Mouse (Mus musculus) layer of hippocampus, postnatal 14 days (tissue): ENCODE data around the gene Prkag1. TPM values are rescaled to one million over a fixed set of nuclear protein-coding genes. Genes with fewer than 3 reads are reported as not detected.

Experiments used
- DNase-seq, 2 experiments: peaks; one replicate each; pipeline ENCODE4 v3.0.0; 2021 to 2022; ENCODE audit warnings: low spot score in 2 of 2, mixed read lengths in 1 of 2
- total RNA-seq, 2 experiments: library from RNA; stranded (reverse); gene quantifications; 2 replicates each; pipeline ENCODE4 v1.2.3; 2021

Prkag1 gene
- total RNA-seq, 2 experiments from 2014 or later = 44.5 to 46.2 TPM

DNA sequence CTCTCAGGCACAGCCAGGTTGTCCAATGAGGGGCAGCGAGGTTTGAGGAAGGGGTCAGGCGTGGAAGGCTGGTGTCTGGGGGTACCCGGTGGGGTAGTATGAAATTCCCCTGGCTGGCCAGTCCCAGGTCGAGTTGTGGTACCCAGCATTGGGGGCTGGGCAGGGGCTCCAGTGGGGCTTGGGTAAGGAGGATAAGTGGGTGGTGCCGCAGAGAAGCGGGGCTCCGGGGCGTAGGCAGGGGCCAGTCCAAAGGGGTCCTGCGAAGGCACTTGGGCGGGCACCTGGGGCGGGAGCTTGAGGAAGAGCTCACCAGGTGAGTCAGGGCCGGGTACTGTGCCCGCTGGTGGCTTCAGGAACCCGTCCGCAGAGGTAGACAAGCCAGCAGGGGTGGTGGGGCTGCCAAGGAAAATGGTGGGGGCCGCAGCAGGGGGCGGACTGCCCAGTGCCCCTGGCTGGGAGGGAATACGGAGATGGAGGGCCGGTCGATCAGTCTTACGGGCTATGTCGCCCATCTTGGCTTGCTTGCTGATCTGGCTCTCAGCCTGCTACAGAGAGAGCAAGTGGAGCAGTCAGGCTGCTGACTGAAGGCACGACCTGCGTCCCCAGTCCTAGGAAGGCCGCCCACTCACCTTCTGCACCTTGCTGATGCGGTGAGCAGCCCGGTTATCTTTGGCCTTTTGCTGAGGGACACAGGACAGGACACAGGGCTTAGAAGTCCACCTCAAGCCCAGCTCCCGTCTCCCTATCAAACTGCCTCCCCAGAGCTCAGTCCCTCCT, 22.0 kb upstream of the Prkag1 start:
- DNase-seq = no peak

DNA sequence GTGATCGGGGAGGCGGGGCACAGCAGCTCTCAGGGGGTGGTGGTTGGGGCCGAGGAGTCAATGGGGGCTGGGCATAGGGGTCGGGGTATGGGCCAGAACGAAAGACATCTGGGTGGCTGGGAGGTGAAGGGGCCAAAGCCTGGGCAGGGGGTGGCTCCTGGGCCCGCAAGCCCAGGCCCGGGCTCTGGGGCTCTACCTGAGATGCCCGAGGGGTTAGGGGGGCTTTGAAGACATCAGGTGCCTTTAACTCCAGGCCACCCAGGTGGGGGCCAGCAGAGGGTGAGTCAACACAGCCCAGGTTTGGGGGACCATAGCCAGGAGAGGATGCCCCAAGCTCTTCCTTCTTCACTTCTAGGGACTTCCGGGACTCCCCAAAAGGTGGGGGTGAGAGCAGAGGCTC, 21.4 kb upstream of the Prkag1 start:
- no peak for DNase-seq

DNA sequence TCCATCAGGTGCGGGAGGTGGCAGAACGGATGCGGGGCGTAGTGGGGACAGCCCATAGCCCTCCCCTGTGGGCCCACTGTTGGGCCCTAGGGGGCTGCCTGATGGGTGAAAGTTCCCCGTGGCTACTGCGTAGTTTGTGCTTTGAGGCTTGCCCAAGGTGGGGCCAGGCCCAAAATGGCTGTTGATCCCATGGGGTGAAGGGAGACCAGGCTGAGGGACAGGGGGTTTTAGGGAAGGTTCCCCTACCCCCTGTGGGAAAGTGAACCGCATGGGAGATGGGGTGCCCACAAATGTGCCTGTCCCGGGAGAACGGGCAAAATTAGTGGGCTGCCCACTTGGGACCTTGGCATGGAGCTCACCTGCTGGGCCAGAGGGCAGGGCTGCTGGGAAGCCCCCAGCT, 20.8 kb upstream of the Prkag1 start:
- no peak for DNase-seq

DNA sequence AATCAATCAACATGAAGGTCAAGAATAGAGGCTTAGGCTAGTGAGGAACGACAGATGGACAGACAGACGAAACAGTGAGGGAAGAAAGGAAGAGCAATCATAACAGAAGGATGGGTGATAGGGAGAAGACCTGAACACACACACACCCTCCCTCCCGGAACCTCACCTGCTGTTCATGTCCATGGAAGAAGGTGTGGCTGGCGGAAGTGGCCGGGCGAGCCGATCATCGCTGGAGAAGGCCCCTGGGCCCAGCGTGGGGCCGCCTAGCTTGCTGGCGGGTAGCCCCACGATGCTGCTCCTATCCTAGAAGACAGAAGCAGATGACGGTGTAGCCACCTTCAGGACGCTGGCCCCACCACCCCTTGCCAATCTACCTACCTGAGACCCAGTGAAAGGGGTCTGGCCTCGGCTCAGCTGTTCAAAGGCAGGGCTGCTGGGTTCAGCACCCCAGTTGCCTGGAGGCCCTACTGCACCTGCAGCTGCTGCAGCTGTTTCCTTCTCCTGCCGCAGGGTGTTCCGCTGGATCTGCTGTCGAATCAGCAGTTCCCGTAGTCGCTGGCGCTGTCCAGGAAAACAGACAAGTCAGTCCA, 20.0 kb upstream of the Prkag1 start:
- no peak for DNase-seq

DNA sequence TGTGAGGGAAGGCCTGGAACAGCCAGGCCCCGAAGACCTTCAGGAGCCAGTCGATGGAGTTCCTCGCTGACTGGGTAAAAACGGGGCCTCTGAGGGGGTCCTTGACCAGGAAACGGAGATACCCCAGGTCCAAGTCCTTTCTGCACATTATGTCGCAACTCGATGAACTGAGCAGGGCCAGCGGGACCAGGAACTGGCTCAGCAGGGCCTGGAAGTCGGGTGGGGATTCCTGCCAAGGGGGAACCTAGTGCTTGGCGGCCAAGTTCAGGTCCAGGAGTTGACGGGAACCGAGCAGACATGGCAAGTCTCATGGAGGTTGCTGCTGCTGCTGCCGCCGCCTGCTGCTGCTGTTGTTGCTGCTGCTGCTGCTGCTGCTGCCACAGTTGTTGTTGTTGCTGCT, 19.3 kb upstream of the Prkag1 start:
- no peak for DNase-seq

DNA sequence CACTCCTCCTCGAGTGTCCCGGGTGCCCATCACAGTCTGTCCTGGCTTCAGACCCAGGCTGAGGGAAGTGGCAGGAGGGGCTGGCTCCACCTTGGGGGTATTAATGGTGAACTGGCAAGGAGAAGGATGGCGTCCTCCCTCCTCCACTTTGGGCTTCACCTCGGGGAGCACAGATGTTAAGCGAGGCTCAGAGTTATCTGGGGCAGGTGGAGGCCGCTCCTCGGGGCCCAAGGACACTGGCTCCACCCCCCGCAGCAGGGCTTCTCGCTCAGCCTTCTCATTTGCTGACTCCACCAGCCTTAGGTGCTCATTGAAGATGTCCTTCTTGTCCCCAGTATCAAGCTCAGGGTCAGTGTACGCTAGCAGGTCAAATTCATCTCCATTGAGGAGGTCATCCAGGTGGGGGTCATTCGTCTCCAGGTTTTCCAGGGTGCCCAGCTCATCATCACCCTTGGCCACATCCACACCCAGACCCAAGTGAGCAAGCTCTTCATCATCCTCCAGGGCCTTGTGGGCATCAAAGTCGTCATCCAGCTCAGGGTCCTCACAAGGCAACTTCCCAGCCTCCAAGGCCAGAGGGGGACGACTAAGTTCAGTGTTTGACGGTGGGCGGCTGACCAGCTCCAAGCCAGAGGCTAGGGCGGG, 18.8 kb upstream of the Prkag1 start:
- no peak for DNase-seq

DNA sequence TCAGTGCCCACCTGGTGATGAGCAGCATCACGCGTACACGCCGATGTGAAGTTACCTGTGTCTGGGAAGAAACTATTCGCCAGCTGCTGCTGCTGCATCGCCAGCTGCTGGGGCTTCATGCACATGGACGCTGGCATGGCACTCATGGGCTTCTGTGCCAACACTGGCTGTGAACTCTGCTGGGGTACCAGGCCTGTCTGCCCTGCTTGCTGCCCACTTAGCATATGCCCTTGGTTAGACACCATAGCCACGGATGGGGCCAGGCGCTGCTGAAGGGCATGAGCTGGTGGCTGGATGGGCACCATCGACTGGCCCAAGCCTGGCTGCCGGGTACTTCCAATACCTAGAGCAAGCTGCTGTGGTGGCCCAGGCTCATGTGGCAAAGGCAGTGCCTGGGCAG, 17.8 kb upstream of the Prkag1 start:
- no peak for DNase-seq

DNA sequence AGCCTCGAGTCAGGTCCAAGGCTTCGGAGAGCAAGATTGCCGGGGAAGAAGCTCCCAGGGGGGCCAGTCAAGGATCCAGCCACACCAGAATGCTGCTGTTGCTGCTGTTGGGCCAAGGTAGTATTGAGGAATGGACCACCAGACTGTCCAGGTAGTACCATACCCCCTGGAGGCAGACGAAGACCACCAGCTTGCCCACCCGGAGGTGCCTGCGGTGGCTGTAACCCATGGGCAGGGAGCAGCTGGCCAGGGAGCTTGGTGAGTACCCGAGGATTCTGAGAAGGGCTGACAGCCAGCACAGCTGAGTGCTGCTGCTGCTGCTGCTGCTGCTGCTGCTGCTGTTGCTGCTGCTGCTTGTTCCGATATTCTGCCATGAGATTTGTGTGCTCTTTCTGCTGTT, 14.8 kb upstream of the Prkag1 start:
- no peak for DNase-seq

DNA sequence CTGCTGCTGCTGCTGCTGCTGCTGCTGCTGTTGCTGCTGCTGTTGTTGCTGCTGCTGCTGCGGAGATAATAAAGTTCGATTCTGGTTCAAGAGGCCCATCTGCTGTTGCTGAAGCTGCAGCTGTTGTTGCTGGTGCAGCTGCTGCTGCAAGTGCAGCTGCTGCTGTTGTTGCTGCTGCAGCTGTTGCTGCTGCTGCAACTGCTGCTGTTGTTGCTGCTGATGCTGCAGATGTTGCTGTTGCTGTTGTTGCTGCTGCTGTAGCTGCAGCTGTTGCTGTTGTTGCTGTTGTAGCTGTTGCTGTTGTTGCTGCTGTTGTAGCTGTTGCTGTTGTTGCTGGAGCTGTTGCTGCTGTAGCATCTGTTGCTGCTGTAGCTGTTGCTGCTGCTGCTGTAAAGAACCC, 13.8 kb upstream of the Prkag1 start:
- no peak for DNase-seq

DNA sequence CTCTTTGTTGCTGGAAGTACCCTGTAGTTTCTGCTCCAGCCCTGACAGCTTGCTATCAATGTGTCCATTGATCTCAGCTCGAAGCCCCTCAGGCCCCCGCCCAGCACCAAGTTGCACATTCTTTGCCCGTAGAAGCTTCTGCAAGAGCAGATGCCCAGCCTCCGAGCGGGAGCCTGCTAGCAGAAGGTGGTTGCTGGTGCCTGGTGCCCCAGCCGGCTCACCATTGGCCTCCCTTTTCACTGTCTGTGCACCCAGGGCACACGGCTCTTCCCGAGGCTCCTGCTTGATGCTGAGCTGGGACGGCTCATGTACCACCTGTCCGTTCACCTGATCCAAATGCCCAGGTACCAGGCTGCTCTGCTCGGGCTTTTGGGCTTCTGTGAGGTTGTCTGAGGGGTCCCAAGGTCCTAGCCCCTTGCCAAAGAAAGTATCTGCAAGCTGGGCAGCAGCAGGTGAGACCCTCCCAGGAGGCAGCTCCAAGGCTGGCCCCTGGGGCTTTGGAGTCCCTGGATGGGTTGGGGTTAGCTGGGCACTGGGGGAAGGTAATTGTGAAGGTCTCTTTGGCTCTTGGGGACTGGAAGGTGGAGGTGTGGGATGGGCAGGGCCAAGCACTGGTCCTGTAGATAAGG, 12.4 kb upstream of the Prkag1 start:
- no peak for DNase-seq

DNA sequence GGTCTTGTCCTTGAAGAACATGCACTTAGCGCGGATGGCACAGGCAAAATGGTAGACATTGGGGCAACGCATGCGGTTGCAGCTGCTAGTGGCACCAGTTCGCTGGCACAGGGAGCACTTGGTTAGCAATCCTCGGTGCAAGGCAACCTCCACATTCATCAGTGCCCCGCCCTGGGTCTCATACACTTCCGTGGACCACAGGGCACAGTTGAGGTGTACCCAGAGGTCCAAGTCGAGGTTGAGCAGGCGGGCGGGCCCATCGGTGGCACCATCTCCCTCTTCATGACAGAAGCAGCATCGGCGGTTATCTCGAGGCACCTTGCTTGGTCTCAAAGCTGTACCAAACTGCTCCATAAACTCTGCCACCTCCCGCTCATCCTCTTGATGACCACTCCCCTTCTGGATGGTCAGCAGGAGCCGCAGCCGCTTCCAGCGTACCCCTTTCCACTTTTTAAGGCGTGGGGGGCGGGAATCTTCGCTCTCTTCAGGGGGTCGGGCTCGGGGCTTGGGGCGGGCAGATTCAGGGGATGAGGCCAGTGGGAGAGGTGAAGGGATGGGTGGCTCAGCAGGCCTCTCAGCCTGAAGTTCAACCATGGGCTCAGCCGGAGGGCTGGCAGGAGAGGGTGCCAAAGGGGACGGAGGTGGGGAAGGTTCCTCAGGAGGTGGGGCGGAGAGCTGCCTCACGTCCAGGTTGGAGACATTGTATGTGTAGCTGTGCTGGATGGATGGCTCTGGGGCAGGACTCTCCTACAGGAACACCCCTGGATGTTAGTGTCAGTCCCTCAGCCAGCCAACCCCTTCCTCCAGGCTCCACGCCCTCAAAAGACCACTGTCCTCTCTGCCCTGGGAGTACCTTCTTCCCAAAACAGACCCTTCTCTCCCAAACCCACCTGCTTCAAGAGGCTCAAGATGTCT, 8.6 kb upstream of the Prkag1 start:
- DNase-seq = no peak

DNA sequence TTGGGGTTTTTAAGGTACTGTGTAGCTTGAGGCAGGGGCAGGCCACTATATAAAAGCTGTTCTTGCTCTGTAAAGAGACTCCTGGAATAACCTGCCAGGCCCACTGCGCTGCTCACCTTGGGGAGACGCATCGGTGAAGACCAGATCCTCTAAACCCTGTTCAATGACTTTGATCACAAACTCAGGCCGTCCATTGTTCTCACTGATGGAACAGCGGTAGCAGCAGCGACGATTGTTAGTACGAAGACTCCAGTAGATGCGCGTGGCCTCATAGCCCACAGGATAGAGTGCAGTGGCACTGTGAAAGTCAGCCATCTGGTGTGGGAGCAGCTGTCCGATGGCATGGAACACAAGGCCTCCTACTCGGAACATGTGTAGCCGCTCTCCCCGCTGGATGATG, 7.8 kb upstream of the Prkag1 start:
- DNase-seq = no peak

DNA sequence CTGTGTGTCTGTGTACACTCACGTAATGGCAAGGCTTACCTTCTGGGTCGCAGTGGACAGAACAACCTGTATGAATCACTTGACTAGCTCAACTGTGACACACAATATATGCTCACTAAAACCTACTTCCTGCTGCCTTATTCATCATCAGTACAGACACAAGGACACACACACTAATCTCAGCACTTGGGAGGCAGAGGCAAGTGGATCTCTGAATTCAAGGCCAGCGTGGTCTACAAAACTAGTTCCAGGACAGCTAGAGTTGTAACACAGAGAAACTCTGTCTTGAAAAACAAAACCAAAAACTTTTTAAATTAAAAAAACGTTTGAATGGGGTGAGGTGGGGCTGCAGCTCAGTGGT, 6.4 kb upstream of the Prkag1 start:
- no peak for DNase-seq

DNA sequence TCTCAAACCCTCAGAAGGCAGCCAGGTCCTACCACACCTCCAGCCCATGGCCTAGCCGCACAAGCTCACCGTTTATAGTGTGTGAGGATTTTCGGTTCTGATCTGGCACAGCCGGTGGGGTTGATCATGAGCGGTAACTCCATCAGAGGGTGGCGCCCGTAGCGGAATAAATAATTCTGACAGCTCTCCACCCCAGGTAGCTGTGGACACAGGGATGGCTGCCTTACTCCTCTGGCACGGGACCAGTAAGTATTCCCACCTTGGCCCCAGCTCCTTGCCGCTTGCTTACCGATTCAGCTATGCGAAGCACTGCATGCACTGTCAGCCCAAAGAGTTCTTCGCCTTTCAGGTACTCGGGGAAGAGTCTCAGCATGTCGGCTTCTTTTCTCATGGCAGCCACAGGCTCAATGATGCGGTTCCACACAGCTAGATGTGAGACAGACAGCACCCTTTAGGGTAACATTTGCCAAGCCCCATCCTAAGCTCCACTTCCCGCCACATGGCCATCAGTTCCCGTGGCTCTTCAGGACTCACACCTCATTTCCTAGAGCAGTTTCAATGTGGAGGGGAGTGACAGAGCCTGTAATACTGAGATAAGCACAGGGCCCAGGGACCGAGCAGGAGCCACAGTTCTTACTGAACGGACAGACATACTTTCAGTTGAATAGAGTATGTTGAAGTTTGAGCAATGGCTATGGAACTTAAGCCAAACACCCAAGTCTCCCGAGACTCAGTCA, 5.9 kb upstream of the Prkag1 start:
- DNase-seq = no peak

DNA sequence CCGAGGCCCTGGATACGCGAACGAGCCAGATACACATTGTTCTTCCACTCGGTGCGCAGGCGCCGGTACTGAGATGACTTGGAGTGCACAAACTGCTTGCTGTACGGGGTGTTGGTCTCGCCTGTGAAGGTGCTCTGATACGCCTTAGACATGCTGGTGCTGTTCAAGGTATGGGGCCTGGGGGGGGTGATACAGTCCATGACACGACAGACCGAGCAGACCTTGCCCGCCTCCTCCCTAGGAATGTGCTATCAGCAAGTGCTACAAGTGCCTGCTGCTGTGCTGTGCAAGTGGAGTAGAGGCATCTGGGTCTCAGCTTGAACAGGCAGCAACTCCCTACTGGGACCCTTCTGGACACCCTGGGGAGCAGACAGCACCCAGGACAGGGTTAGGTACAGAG, 4.0 kb upstream of the Prkag1 start:
- no peak for DNase-seq

DNA sequence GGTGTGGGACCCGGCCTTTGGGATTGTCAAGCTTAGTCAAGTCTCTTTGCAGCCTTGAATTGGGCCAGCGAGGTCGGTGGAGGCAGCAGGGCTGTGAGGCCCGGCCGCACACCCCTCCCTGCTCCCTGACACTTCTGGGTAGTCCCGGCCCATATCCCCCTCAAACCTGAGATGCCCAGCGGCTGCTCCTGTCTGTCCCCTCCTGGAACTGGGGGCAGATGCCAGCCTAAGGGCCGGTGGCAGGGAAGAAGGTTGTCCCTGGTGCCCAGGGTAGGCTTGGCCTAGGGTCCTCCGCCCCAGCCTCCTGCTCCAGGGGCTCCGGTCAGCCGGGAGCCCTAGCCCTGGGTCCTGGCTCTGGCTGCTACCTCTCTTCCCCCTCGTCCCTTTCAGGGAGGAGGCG, 2.7 kb upstream of the Prkag1 start:
- no peak for DNase-seq

DNA sequence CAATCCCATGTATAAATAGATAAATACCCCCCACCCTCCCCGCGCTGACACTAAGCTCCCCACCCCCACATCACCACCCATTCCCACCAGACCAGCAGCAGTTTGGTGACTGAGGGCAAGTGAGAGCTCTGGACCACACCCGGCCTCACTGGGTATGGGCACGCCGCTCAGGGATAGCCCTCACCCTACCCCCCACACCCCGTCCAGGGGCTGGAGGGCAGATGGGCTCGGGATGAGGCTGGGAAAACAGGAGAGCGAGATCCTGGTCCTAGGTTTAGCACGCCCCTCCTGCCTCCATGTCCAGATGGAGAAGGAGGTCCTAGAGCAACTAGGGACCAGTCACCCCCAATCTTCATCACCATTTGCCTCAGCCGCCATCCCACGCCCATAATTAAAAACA, 2.0 kb upstream of the Prkag1 start:
- no peak for DNase-seq

DNA sequence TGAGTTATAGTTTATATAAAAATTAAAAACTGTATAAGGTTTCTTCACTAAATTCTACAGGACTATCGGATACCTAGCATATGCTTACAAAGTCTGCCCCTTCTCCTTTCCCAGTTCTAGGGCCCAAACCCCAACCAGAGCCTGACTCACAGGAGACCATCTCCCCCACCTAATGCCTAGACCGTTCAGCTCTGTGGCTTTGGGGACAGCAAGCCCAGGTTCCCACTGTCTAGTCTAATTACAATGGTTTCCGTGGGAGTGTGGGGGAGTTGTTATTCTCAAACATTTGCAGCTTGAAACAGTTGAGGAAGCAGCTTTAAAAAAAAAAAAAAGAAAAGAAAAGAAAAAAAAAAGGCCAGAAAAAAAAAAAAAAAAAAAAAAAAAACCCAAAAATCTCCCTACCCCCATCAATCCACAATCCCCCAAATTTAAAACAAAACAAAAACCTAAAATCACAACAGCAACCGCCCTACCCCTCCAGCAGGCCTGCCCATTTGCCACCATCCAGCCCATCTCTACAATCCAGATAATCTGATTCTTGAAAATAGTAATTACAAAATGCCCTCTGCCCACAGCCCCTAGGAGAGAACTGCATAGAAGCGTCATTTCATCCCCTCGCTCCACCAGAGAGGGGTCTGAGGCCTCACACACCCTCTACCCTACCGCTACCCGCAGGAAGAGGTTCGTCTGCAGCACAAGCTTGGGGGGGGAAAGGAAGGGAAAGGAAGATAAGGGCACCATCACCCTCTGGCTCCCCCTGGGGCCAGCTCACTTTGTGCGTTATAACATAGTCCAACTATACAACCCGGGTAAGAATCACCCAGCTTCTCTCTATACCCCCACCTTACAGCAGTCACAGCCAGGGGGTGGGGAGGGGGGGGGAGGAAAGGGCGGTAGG, 1.1 kb upstream of the Prkag1 start:
- no peak for DNase-seq

DNA sequence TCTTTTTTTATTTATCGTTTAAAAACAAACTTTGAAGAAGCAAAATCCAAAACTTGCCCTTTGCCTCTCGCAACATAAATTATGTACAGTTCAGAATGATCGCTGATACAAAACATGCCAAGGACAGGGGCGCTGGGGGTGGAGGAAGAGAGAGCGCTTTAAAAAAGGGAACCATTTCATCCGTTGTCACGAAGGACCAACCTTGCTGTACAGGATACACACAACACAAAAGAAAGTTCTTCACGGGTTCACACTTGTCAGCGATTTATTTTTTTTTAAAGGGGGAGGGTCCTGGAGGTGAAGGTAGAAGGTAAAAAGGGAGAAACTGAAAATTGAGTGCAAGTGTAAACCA, 339 bp upstream of the Prkag1 start:
- no peak for DNase-seq

DNA sequence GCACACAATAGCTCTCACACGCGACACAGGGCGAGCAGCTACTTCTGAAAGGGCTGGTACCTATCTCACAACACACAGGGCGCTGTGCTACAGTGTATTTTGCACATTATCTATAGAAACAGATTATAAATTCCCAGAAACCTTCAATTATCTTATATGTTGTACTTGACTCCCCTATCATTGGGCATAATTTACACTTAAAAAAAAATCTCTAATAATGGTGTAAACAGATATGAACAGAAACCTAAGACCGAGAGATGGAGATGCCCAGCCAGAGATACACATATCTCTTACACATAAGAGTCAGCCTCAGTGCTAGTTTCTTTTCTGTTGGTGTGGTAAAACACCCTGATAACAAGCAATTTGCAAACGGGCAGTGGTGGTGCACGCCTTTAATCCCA, 3.7 kb downstream of the Prkag1 start:
- DNase-seq = no peak
